Mouse (Mus musculus): ENCODE data around the gene Kif5a.

DNA sequence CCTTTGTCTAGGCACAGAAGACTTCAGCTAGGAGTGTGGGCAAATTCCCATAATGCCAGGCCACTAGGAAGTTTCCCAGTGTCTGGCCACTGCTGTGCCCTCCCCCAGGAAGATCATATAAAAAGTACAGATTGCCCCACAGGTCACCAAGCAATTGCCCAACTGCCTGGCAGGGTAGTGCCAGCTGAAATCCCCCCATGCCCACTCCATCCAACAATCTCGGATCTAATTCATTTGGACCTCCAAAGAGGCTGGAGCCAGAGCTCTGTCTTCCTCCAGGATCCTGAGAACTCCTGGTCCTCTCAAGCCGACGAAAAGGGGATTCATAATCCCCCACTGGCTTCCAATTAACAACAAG, 24.8 kb upstream of the Kif5a start:
- TF ChIP-seq CTCF (conservative IDR thresholded peaks at IDR 0.05; ENCODE audit: low read length) (no peak), POU5F1 (IDR thresholded peaks at IDR 0.05; ENCODE audit: borderline replicate concordance, low read length) (no peak), NANOG (IDR thresholded peaks at IDR 0.05; ENCODE audit: borderline replicate concordance, low read length) (no peak)
